In the genomic region with DNA sequence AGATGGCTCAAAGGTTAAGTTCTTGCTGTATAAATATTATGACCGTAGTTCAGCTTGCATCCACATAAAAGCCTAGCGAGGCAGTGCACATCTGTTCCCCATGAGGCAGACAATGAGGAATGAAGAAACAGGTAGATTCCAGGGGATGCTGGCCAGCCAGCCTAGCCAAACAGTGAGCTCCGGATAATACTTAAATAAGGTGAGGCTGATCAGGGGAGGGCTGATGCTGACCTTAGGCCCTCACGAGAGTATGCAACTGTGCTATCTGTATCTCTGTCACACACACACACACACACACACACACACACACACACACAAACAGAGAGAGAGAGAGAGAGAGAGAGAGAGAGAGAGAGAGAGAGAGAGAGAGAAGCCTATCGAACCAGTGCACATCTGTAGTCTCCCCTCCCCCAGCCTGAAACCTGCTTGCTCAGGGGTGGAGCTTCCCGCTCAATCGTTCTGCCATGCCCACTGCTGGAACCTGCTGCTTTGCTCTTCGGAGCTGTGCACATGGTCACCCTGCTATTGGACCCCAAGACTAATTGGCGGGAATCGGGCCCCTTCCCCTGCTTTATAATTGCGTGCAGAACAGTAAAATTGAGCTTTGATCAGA, we compare ENCODE assay signal across 9 mouse cellular contexts. TPM values are rescaled to one million over a fixed set of nuclear protein-coding genes. Genes with fewer than 3 reads are reported as not detected.
DNase-seq lines count a peak whose midpoint lies in the region; ATAC-seq and TF ChIP-seq lines count a peak whose summit lies in the region.
"Not testable (repeated sequence)": the region's sequence is repeated elsewhere in the genome, so short reads cannot be mapped to it uniquely, and the experiment has no call there.
"Had no signal": no experiment of that assay in that cellular context is flagged by ENCODE, and none has a peak within 500 bp of the region (broad histone marks: within the 10 kb centered on the region; RNA-seq: fewer than 3 reads in every experiment).

No protein-coding gene starts in this region.

- not testable (repeated sequence) for H3K4me1 ChIP-seq in forebrain, embryonic 10.5 days; hindbrain, embryonic 15.5 days (replicated peaks); kidney, embryonic 14.5 days (ENCODE audit: control insufficient read depth, insufficient read depth, low read length); liver, embryonic 13.5 days (replicated peaks); liver, postnatal 0 days (ENCODE audit: insufficient read depth); stomach, postnatal 0 days (replicated peaks; ENCODE audit: control insufficient read depth, insufficient read depth)
- peaks cover 11% of the 10 kb centered on the region for H3K4me1 ChIP-seq in limb, embryonic 13.5 days

- 48% methylated on average over 11 of the region's 11 CpGs for WGBS in forebrain, embryonic 10.5 days
- WGBS in hindbrain, embryonic 15.5 days, result 47% methylated on average over 10 of the region's 11 CpGs
- 29% methylated on average over 11 of the region's 11 CpGs for WGBS in kidney, embryonic 14.5 days
- 18% methylated on average over 11 of the region's 11 CpGs for WGBS in limb, embryonic 13.5 days
- 50% methylated on average over 11 of the region's 11 CpGs for WGBS in liver, embryonic 13.5 days (ENCODE audit: insufficient replicate concordance)
- WGBS in liver, postnatal 0 days (ENCODE audit: insufficient replicate concordance), result 50% methylated on average over 11 of the region's 11 CpGs
- 27% methylated on average over 11 of the region's 11 CpGs for WGBS in stomach, postnatal 0 days

- H3K9ac ChIP-seq in hindbrain, embryonic 15.5 days, result 0 out of 2 replicates have a peak overlapping the region, but pooled peaks have one; percentile 3
- not testable (repeated sequence) for H3K9ac ChIP-seq in kidney, embryonic 14.5 days (ENCODE audit: low read depth, low read length); limb, embryonic 13.5 days; liver, embryonic 13.5 days; liver, postnatal 0 days (replicated peaks); stomach, postnatal 0 days (ENCODE audit: low read length)

- not testable (repeated sequence) for H3K4me2 ChIP-seq in hindbrain, embryonic 15.5 days; kidney, embryonic 14.5 days (replicated peaks; ENCODE audit: low read depth, low read length); liver, embryonic 13.5 days; stomach, postnatal 0 days (replicated peaks; ENCODE audit: low read depth)
- H3K4me2 ChIP-seq in limb, embryonic 13.5 days (replicated peaks), result peak overlapping the region; percentile 44
- peak overlapping the region; percentile 40 for H3K4me2 ChIP-seq in liver, postnatal 0 days (ENCODE audit: low read depth, low read length)

- not testable (repeated sequence) for TF ChIP-seq EP300 in liver, postnatal 0 days (IDR thresholded peaks at IDR 0.05; ENCODE audit: low read depth); stomach, postnatal 0 days (optimal IDR thresholded peaks at IDR 0.05)

- H3K36me3 ChIP-seq in forebrain, embryonic 10.5 days (replicated peaks); hindbrain, embryonic 15.5 days; kidney, embryonic 14.5 days (ENCODE audit: control insufficient read depth, insufficient read depth, low read length); limb, embryonic 13.5 days; liver, embryonic 13.5 days; liver, postnatal 0 days (replicated peaks; ENCODE audit: insufficient read depth, low read length); stomach, postnatal 0 days (ENCODE audit: control insufficient read depth, insufficient read depth, low read length): not testable (repeated sequence)

- 0 out of 2 replicates have a peak overlapping the region, but pooled peaks have one; percentile 26 for H3K27ac ChIP-seq in forebrain, embryonic 10.5 days
- H3K27ac ChIP-seq in hindbrain, embryonic 15.5 days (replicated peaks); kidney, embryonic 14.5 days (ENCODE audit: low read depth, low read length); limb, embryonic 13.5 days; stomach, postnatal 0 days (replicated peaks): not testable (repeated sequence)
- H3K27ac ChIP-seq in liver, embryonic 13.5 days, result peak overlapping the region; percentile 37; the same call in 1 of the 2 replicates
- peak overlapping the region; percentile 58 for H3K27ac ChIP-seq in liver, postnatal 0 days (ENCODE audit: low read depth)

- not testable (repeated sequence) for ATAC-seq in hindbrain, embryonic 15.5 days (ENCODE audit: low FRiP score, low read depth); limb, embryonic 13.5 days (ENCODE audit: low FRiP score, low read depth); stomach, postnatal 0 days (ENCODE audit: low FRiP score, low TSS enrichment)
- 0 out of 2 replicates have a peak, but pooled peaks have one; percentile 24 for ATAC-seq in kidney, embryonic 14.5 days (ENCODE audit: low FRiP score, low TSS enrichment)
- ATAC-seq in liver, embryonic 13.5 days (ENCODE audit: low read depth), result peak; percentile 45
- peak; percentile 70 for ATAC-seq in liver, postnatal 0 days

- DNase-seq in embryo, embryonic 9.5 days (ENCODE audit: extremely low spot score), result peak; percentile 9
- DNase-seq in forebrain, embryonic 10.5 days (ENCODE audit: extremely low spot score, low spot score); liver, embryonic 13.5 days; liver, postnatal 0 days: not testable (repeated sequence)
- DNase-seq in stomach, postnatal 0 days (ENCODE audit: low spot score), result peak; percentile 16

- H3K27me3 ChIP-seq in forebrain, embryonic 10.5 days (ENCODE audit: poor library complexity, severe bottlenecking); hindbrain, embryonic 15.5 days; kidney, embryonic 14.5 days (ENCODE audit: control insufficient read depth, insufficient read depth, low read length); limb, embryonic 13.5 days; liver, embryonic 13.5 days; liver, postnatal 0 days (ENCODE audit: insufficient read depth, low read length); stomach, postnatal 0 days (ENCODE audit: control insufficient read depth, insufficient read depth, low read length): not testable (repeated sequence)

- H3K9me3 ChIP-seq in forebrain, embryonic 10.5 days; hindbrain, embryonic 15.5 days; kidney, embryonic 14.5 days (ENCODE audit: control insufficient read depth, low read length); limb, embryonic 13.5 days; liver, embryonic 13.5 days (replicated peaks); liver, postnatal 0 days (ENCODE audit: low read length); stomach, postnatal 0 days (ENCODE audit: control insufficient read depth, low read length): not testable (repeated sequence)

- not testable (repeated sequence) for TF ChIP-seq CTCF in liver, postnatal 0 days (IDR thresholded peaks at IDR 0.05; ENCODE audit: low read depth); stomach, postnatal 0 days (IDR thresholded peaks at IDR 0.05; ENCODE audit: low read depth)

- not testable (repeated sequence) for H3K4me3 ChIP-seq in forebrain, embryonic 10.5 days; hindbrain, embryonic 15.5 days; kidney, embryonic 14.5 days (ENCODE audit: low read length); limb, embryonic 13.5 days; liver, embryonic 13.5 days (replicated peaks); liver, postnatal 0 days (ENCODE audit: low read depth, low read length); stomach, postnatal 0 days (ENCODE audit: low read depth, low read length)

RNA-seq across cellular contexts. Expression of a gene that starts 8.1 kb away (rescaled TPM):
- polyA plus RNA-seq in forebrain, embryonic 10.5 days (2016; fragmentation: Nextera tagmentation; extraction: Ambion mirVana), result 0.22 and 0.29 TPM in 2 replicates
- 1.4 and 1.6 TPM in 2 replicates for polyA plus RNA-seq in hindbrain, embryonic 15.5 days (2015; fragmentation: Nextera tagmentation; extraction: Ambion mirVana)
- 0.26 and 0.46 TPM in 2 replicates for polyA plus RNA-seq in kidney, embryonic 14.5 days (2014; fragmentation: Nextera tagmentation; extraction: Ambion mirVana)
- 2.0 and 2.3 TPM in 2 replicates for polyA plus RNA-seq in limb, embryonic 13.5 days (2015; fragmentation: Nextera tagmentation; extraction: Ambion mirVana)
- 3.2 and 4.3 TPM in 2 replicates for polyA plus RNA-seq in liver, embryonic 13.5 days (2015; fragmentation: Nextera tagmentation; extraction: Ambion mirVana)
- polyA plus RNA-seq in liver, postnatal 0 days (2015; fragmentation: Nextera tagmentation; extraction: Ambion mirVana), result 8.6 and 10.8 TPM in 2 replicates
- polyA plus RNA-seq in stomach, postnatal 0 days (2015; fragmentation: Nextera tagmentation; extraction: Ambion mirVana), result 0.88 and 1.0 TPM in 2 replicates
- polyA plus RNA-seq: activated CD4-positive, CD25-positive, alpha-beta regulatory T cell, adult 4 months had no signal
